Mouse (Mus musculus) testis, adult 2 months (tissue): ENCODE measurements around the gene Ccnd3.

Source experiments
- CTCF ChIP-seq: fragments of 200-500 bp; IDR thresholded peaks from 2 replicates; pipeline ENCODE4 v1.5.1; 2012; ENCODE audit warnings: low read depth, mild to moderate bottlenecking, inconsistent platforms, low read length, moderate library complexity; ENCODE audit not compliant: control insufficient read depth, insufficient read depth, insufficient replicate concordance
- POLR2A ChIP-seq: fragments of 200-500 bp; IDR thresholded peaks from 2 replicates; pipeline ENCODE4 v1.6.1; 2012; ENCODE audit warnings: low read depth, mild to moderate bottlenecking, inconsistent platforms, low read length, moderate library complexity; ENCODE audit not compliant: control insufficient read depth

DNA sequence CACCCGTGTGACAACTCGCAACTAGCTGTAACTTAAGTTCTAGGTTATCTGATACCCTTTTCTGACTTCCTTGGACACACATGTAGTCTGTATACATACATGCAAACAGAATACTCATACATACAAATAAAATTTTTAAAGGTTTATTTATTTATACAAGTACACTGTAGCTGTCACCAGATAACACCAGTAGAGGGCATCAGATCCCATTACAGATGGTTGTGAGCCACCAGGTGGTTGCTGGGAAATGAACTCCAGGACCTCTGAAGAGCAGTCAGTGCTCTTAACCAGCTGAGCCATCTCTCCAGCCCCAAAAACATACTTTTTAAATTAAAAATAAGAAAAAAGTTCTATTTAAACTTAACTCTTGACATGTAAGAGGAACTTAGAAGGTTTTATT, 138.1 kb downstream of the Ccnd3 start:
- TF ChIP-seq CTCF (no peak), POLR2A (no peak)
